Mouse (Mus musculus) telencephalon, adult 2 months (tissue): ENCODE measurements around the gene Sh3kbp1.

ENCODE experiments used
- DNase-seq: peaks from one replicate; pipeline ENCODE4 v3.0.0-alpha.2; 2011; ENCODE audit warnings: low read depth, low spot score

Sh3kbp1 gene

GRCm38 (mm10) chrX:159915125-159915524 is 288.1 kb downstream of the Sh3kbp1 start:
- no peak for DNase-seq

- DNase-seq, result no peak
These were observed 297.7 kb downstream of the Sh3kbp1 start for GRCm38 (mm10) chrX:159924759-159925158.

- no peak for DNase-seq
These were observed 301.1 kb downstream of the Sh3kbp1 start for GRCm38 (mm10) chrX:159928165-159928564.

DNA sequence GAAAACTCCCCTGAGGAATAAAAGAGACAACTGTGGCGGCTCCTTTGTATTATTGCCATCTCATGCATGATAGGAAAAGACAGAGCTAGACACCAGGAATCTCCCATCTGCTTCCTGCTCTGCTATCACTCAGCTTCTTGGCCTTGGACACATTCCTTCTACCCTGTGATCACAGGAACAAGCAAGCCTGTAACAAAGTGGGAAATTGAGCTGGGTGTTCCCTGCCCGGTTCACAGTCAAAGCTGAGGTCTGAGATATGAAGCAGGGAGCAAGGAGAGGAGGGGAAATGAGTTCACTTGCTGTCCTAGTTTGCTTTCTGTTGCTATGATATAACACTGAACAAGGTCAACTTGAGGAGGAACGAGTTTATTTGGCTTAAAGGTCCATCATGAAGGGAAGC is 301.8 kb downstream of the Sh3kbp1 start:
- no peak for DNase-seq

DNA sequence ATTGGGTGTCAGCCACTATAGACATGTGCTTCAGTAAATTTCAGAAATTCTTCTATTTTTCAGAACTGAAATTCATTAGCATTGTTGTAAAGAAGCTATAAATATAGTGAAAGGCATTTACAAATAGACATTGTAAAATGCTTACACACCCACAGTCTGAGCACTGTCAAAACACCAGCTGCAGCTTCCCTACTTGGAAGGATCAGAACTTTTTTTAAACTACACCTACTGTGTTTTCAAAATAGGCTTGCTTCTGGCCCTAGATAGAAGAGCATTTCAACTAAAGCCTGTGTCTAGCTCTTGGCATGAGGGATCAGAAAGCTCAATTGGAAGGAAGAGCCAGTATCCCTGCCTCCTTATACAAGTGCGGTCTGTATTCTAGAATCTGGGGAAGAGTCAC is 305.0 kb downstream of the Sh3kbp1 start:
- peak; percentile 52 for DNase-seq

DNA sequence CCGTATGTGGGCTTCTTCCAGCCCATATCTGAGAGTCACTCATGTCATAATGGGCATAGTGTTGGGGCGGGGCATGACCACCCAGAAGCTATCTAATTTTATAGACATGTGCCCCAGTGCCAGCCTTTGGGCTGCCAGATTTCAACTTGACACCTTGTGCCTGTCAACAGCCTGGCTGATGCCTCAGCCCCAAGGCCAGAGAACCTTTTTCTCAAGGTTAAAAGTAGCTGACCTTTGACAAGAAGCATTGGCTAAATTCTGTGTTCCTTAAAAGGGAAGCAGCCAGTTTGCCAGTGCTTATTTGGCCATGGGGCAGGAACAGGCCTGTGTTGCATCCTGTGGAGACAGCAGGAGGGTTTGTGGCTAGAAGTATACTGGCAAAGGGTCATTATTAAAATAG is 315.5 kb downstream of the Sh3kbp1 start:
- DNase-seq, result no peak

DNA sequence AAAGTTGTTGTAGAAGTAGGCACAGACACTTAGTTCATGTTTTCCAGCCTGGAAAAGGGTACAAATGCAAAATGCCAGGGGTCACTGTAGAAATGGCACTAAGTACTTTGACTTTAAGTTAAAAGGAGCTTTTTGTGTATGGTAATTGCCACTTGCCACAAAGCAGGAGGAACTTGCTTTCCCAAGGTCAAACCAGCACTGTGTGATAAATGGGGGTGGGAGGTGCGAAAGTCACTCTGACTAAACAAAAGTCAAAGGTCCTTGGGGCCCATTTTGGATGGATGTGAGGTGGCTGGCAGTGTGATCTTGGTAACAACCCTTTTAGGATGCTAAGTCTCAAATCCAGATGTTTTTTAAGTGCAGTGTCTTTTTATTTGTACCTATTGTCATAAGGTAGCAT is 316.5 kb downstream of the Sh3kbp1 start:
- DNase-seq, result no peak

DNA sequence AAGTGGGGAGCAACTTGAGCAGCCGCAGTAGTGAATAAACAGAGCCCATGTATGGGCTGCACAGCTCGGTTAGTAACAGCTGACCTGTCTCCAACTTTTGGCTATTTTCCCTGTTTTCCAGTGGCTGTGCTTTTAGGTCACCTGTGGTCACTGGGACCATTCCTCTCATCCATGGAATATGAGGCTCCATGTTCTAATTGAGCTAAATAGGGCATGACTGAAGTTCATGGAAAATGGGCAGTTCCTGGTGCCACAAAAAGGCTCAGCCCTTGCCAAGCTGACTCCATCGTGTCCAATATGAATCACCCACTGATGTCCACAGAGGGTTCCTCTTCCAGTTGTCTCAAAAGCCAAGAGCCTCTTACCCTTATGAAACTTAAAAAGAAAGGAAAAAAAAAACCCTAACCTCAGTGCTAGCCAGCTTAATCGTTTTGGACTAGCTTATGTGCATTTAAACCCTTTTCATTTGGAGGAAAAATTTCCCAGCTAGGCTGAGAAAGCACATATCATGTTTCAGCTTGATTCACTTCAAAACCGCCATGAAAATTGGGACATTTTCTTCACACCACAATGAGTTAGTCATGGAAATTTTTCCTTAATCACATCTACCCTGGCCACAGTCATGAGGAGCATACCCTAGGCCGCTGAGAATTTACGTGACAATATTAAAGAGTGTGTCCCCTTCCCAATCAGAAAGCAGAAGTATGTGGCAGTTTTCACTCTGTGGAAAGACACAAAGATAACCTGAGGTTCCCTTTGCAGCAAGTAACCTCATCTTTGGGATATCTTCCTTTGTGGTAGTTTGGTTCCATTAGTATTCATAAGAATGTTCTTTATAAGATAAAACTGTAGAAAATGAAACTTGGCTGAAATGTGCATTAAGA is 326.7 kb downstream of the Sh3kbp1 start:
- DNase-seq, result no peak

- DNase-seq, result no peak
These were observed 327.3 kb downstream of the Sh3kbp1 start for GRCm38 (mm10) chrX:159954430-159954779.

DNA sequence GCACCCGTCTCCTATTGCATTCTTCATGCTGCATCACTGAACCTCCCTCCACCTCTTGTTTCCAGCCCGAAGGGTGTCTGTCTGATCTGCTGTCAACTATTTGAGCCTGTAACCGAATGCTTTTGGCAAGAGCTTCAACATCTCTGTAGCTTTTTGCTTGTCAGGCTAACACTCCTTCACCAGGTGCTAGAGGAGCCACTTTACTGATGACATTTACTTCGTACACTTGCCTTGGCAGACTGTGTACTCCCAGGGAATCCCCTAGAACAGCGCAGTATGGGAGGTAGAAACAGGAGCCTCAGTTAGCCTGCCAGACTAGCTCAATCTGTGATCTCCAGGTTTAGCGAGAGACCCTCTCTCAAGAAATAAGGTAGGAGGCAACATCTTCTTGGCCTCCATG is 328.4 kb downstream of the Sh3kbp1 start:
- no peak for DNase-seq

- DNase-seq, result no peak
These were observed 334.3 kb downstream of the Sh3kbp1 start for GRCm38 (mm10) chrX:159961385-159961784.

DNA sequence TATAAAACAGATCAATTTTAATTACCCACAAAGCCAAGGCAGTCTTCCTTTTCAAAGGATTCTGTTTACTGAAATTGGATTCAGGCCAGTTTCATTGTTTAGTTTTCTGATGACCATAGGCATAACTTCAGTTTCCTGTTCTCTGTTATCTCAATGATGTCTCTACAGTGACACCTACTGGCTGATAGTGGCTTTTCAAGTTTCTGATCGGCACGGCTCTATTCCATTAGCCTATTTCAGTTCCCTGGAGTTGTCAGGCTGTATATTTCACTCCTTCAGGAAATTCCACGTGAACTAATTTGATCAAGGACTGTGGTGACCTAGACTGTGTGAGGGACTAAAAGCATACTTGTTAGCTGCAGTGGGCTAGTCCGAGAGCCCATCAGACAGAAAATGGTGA is 336.2 kb downstream of the Sh3kbp1 start:
- DNase-seq, result peak; percentile 31

DNA sequence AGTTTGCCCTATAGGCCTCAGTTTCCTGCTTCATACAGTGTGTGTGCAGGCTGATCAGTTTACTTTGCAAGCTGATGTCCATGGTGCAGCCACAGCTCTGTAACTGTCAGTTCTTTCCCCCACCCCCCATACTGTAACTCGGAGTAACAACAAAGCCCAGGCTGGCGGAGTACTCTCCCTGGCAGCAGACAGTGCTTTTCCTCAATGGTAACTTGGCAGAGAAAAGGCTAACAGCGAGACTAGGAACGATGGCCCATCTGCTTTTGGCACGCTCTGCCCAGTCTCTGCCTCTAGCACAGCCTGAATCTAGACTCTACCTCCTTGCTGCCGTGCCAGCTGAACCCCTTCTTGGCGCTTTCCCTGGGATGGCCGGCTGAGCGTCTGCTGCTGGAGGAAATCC is 336.9 kb downstream of the Sh3kbp1 start:
- DNase-seq, result peak; percentile 26

GRCm38 (mm10) chrX:159969025-159969424 is 342.0 kb downstream of the Sh3kbp1 start:
- DNase-seq, result no peak

- DNase-seq, result no peak
These were observed 344.2 kb downstream of the Sh3kbp1 start for GRCm38 (mm10) chrX:159971091-159971779.

DNA sequence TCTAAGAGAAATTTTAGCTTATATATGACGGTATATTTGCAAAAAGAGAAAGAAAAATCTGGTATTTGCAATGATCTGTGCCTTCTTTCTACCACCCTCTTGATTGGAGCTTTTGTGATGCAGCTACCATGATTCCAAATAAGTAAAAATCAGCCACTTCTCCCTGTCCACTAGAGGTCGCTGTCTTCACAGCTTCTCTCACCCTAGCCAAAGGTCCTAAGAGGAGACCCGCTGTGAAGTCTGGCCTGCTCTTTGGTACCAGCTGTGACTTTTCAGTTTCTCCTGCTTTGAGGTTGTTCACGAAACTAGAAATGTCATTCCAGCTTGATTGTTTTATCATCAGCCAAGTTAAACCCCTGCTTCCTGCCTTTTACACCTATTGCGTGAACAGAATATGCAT is 346.7 kb downstream of the Sh3kbp1 start:
- DNase-seq, result no peak

DNA sequence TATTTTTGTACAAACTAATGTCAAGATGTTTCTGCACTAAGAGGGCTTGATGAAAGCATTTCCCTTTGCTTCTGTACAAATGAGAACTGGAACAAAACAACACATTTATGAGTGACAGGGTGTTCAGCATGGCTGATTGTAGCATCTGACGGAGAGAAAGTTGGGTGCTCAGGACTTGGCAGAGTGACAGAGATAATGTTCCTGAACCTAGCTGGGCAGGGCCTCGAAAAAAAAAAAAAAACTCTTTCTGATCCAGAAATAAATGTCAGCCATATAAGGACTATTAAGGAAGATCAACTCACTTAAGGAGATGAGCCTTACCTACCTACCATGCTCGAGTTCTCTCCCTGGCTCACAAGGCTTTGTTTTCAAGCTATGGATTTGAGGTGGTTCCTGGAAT is 349.2 kb downstream of the Sh3kbp1 start:
- DNase-seq, result no peak

- DNase-seq, result no peak
These were observed 361.2 kb downstream of the Sh3kbp1 start, which contains the start of gene Map3k15 for GRCm38 (mm10) chrX:159988002-159988960. Map3k15 (plus strand) TSS chrX:159988433.

DNA sequence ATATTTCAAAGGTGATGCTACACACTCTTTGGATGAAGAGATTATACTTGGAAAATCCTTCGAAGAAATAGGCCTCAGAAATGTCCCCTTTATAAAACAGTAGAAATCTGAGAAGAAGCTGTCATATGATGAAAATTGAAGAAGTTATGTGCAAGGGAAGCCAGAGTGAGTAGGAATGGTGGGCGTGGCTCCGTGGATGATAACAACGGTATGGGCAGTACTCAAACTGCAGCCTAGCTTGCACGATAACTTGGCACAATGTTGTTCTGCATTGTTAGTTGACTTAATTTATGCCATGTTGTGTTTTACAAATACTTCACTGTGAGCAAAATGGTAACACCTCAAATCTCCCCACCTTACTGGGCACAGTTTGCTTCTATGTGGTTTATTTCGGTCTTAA is 368.7 kb downstream of the Sh3kbp1 start:
- no peak for DNase-seq
